Mouse (Mus musculus) hindbrain, postnatal 0 days (tissue): ENCODE data around the gene Rnase11. TPM values are rescaled to one million over a fixed set of nuclear protein-coding genes. Genes with fewer than 3 reads are reported as not detected.
"Not testable (repeated sequence)": the region's sequence is repeated elsewhere in the genome, so short reads cannot be mapped to it uniquely, and the experiment has no call there.

Experiments used
- ATAC-seq: fragments of 200-750 bp; cut with Nextera tagmentation; 2 replicates; pipeline ENCODE4 v1.8.0; 2017; ENCODE audit warnings: mild to moderate bottlenecking, moderate TSS enrichment, moderate library complexity
- DNase-seq: peaks from one replicate; pipeline ENCODE4 v3.0.0-alpha.2; 2015; ENCODE audit warnings: low spot score
- H3K27ac ChIP-seq: fragments of 300-500 bp; sonication (generic); 2 replicates; pipeline ENCODE4 v1.5.1; 2014; ENCODE audit warnings: mild to moderate bottlenecking
- H3K27me3 ChIP-seq: fragments of 300-500 bp; sonication (generic); 2 replicates; pipeline ENCODE4 v1.6.1; 2014; ENCODE audit warnings: low read length, mixed read lengths; ENCODE audit not compliant: insufficient read depth
- H3K36me3 ChIP-seq: fragments of 300-500 bp; sonication (generic); 2 replicates; pipeline ENCODE4 v1.6.1; 2014; ENCODE audit warnings: low read length, mixed read lengths; ENCODE audit not compliant: insufficient read depth
- H3K4me1 ChIP-seq: fragments of 300-500 bp; sonication (generic); 2 replicates; pipeline ENCODE4 v1.6.1; 2014; ENCODE audit warnings: antibody characterized with exemption, low read length, mixed read lengths; ENCODE audit not compliant: insufficient read depth
- H3K4me2 ChIP-seq: fragments of 300-500 bp; sonication (generic); 2 replicates; pipeline ENCODE4 v1.6.1; 2014; ENCODE audit warnings: low read depth, mild to moderate bottlenecking, low read length, moderate library complexity, mixed read lengths
- H3K4me3 ChIP-seq: fragments of 300-500 bp; sonication (generic); 2 replicates; pipeline ENCODE4 v1.5.1; 2014; ENCODE audit warnings: low read length
- H3K9ac ChIP-seq: fragments of 300-500 bp; sonication (generic); replicated peaks from 2 replicates; pipeline ENCODE4 v1.6.1; 2014; ENCODE audit warnings: mild to moderate bottlenecking, low read length, moderate library complexity, mixed read lengths
- H3K9me3 ChIP-seq: fragments of 300-500 bp; sonication (generic); 2 replicates; pipeline ENCODE4 v1.6.1; 2016; ENCODE audit warnings: low read length, mixed read lengths
- CTCF ChIP-seq: IDR thresholded peaks from 2 replicates; pipeline ENCODE4 v1.5.1; 2016; ENCODE audit warnings: antibody characterized with exemption, control low read depth, low read depth
- WGBS: fragments of 180-500 bp; shearing (Covaris S2); extraction: QIAGEN DNeasy Blood & Tissue Kit; methylation state at CpG from one replicate; pipeline ENCODE4 v1.1.7; 2014; 5-methylcytosine and 5-hydroxymethylcytosine counted together
- polyA plus RNA-seq: library from polyadenylated mRNA; unstranded; fragments of >200 nt; fragmentation: Nextera tagmentation; extraction: Ambion mirVana; gene quantifications from 2 replicates; pipeline ENCODE4 v1.2.1, GENCODE M21; 2015
- total RNA-seq: library from RNA; depleted of rRNA; stranded (reverse); fragments of >200 nt; gene quantifications from 2 replicates; pipeline ENCODE4 v1.2.3, GENCODE M21; 2014

The Rnase11 gene
- total and polyA plus RNA-seq, 2 experiments from 2014 or later, result not detected

DNA sequence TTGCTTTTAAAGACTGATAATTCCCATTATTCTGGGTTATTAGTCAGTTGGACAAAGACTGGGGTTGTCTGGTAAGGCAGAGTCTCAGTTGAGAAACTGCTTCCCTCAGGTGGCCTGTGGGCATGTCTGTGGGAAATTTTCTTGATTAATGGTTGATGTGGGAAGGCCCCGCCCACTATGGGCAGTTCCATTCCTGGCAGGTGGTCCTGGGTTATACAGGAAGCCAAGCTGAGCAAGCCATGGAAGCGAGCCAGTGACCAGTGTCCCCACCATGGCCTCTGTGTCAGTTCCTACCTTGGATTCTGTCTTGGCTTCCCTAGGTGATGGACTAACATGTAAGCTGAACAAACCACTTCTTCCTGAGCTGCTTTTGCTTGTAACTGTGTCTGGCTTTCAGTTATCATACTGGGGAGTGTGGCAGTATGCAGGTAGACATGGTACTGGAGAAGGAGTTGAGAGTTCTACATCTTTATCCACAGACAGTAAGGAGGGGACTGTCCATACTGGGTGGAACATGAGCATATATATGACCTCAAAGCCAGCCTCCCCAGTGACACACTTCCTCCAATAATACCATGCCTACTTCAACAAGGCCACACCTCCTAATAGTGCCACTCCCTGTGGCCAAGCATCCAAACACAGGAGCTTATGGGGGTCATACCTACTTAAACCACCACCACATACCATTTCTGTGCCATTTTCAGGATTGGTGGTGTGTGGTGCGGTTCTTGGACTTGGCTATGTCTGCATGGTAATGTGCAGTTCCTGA is 22.4 kb downstream of the Rnase11 start:
- H3K4me1 ChIP-seq, result no peaks in the 10 kb centered on the region
- H3K27me3 ChIP-seq, result no peaks in the 10 kb centered on the region
- no peak for DNase-seq
- no peak overlapping the region for H3K4me3 ChIP-seq
- no peak for ATAC-seq
- H3K4me2 ChIP-seq, result no peak overlapping the region
- no peak overlapping the region for H3K27ac ChIP-seq
- H3K36me3 ChIP-seq, result no peaks in the 10 kb centered on the region
- TF ChIP-seq CTCF, result no peak
- H3K9ac ChIP-seq, result no peak overlapping the region
- 64% methylated on average over 3 of the region's 3 CpGs for WGBS
- no peaks in the 10 kb centered on the region for H3K9me3 ChIP-seq

DNA sequence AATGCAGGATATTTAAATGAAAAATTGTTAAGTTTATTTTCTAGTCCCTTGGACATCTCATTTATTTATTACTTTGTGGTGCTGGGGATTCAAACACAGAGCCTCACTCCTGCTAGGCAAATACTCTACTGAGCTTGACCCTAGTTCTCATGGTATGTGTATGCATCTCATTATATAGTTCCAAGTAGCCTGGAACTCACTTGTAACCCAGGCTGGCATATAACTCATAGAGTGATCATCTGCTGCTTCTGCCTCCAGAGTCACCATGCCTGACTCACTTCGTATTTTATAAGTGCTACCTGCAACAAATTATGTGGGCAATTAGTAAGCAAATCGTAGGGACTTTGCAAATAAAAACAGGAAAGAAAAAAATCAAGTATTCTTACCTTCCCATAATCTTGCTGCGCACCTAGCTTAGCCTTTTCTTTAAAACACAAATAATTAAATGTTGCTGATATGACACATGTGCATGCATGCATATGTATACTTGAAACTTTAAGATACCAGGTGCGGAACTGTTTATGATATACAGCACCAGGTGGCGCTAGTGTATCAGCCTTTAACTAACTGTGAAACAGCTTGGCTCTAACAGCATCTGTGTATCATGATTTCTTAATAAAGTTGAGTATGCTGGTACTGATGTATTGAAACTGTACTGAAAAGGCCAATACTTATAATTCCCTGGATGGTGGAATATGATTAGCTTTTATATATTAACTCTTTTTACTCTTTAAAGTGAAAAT is 23.4 kb downstream of the Rnase11 start:
- H3K9ac ChIP-seq, result no peak overlapping the region
- no peaks in the 10 kb centered on the region for H3K4me1 ChIP-seq
- H3K27me3 ChIP-seq, result no peaks in the 10 kb centered on the region
- TF ChIP-seq CTCF, result peak; percentile 79
- H3K4me2 ChIP-seq, result no peak overlapping the region
- 39% methylated on average over 5 of the region's 5 CpGs for WGBS
- peak; percentile 84 for DNase-seq
- ATAC-seq, result peak; percentile 62; the same call in 1 of the 2 replicates
- no peak overlapping the region for H3K4me3 ChIP-seq
- no peak overlapping the region for H3K27ac ChIP-seq
- H3K36me3 ChIP-seq, result no peaks in the 10 kb centered on the region
- no peaks in the 10 kb centered on the region for H3K9me3 ChIP-seq

DNA sequence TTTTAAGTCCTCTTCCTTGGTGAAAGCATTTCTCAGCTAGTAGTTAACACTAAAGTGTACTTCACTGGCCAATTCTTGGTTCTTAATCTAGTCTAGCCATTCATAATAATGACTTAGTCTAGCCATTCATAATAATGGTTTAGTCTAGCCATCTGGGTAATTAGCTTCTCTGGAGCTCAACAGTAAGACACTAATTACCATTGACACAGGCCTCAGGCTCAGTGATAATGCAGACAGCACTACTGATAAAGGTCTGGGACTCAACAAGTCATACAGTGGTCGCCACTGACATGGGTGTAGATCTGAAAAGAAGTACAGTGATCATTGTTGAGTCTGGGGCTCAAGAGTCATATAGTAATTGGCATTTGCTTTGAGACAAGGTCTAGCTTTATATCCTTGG is 25.1 kb downstream of the Rnase11 start:
- no peak overlapping the region for H3K4me2 ChIP-seq
- no peak overlapping the region for H3K4me3 ChIP-seq
- no peak for DNase-seq
- H3K27ac ChIP-seq, result no peak overlapping the region
- H3K4me1 ChIP-seq, result no peaks in the 10 kb centered on the region
- no peaks in the 10 kb centered on the region for H3K36me3 ChIP-seq
- H3K9ac ChIP-seq, result no peak overlapping the region
- TF ChIP-seq CTCF, result no peak
- no peaks in the 10 kb centered on the region for H3K27me3 ChIP-seq
- ATAC-seq, result no peak
- H3K9me3 ChIP-seq, result no peaks in the 10 kb centered on the region
- 86% methylated on average over 1 of the region's 1 CpGs for WGBS

GRCm38 (mm10) chr14:51023457-51023856 is 26.5 kb downstream of the Rnase11 start:
- TF ChIP-seq CTCF, result no peak
- DNase-seq (no peak), ATAC-seq (no peak)
- 82% methylated on average over 4 of the region's 4 CpGs for WGBS
- no peak overlapping the region for H3K9ac ChIP-seq
- no peaks in the 10 kb centered on the region for H3K9me3 ChIP-seq
- H3K4me2 ChIP-seq, result no peak overlapping the region
- H3K4me1 ChIP-seq, result no peaks in the 10 kb centered on the region
- H3K27ac ChIP-seq, result no peak overlapping the region
- H3K4me3 ChIP-seq, result no peak overlapping the region
- H3K27me3 ChIP-seq, result no peaks in the 10 kb centered on the region
- H3K36me3 ChIP-seq, result no peaks in the 10 kb centered on the region

DNA sequence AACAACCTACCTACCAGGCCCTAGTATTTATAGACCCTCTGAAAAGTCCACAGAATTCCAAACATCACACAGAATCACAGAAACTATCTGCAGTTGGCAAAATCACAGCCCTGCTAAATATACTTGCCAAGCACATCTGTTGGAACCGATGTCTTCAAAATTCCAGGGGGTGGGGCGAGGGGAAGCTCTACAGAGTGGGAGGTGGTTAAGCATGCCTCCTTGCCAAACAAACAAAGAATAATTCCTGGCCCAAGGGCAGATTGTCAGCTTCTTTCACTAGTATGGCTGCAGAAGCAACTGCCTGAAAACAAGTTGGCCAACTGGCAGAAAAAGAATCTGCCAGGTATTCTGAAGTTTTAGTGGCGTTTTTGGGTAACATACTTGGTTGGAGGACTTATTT is 32.7 kb downstream of the Rnase11 start:
- ATAC-seq (no peak), DNase-seq (no peak)
- Histone ChIP-seq H3K27me3 (no peaks in the 10 kb centered on the region), H3K9ac (no peak overlapping the region), H3K9me3 (no peaks in the 10 kb centered on the region), H3K4me1 (no peaks in the 10 kb centered on the region), H3K4me2 (no peak overlapping the region), H3K36me3 (no peaks in the 10 kb centered on the region), H3K4me3 (no peak overlapping the region), H3K27ac (no peak overlapping the region)
- WGBS, result 66% methylated on average over 3 of the region's 3 CpGs
- no peak for TF ChIP-seq CTCF

- H3K4me2 ChIP-seq, result no peak overlapping the region
- H3K4me1 ChIP-seq, result no peaks in the 10 kb centered on the region
- DNase-seq (no peak), ATAC-seq (no peak)
- no peaks in the 10 kb centered on the region for H3K27me3 ChIP-seq
- H3K9ac ChIP-seq, result no peak overlapping the region
- no peaks in the 10 kb centered on the region for H3K9me3 ChIP-seq
- no peak for TF ChIP-seq CTCF
- no peak overlapping the region for H3K27ac ChIP-seq
- no peak overlapping the region for H3K4me3 ChIP-seq
- no peaks in the 10 kb centered on the region for H3K36me3 ChIP-seq
Observed at GRCm38 (mm10) chr14:51015780-51016179, 34.2 kb downstream of the Rnase11 start.

GRCm38 (mm10) chr14:51014724-51015123 is 35.2 kb downstream of the Rnase11 start:
- H3K27me3 ChIP-seq, H3K4me2 ChIP-seq, H3K9ac ChIP-seq, H3K4me1 ChIP-seq, DNase-seq, H3K4me3 ChIP-seq, H3K27ac ChIP-seq, H3K36me3 ChIP-seq, H3K9me3 ChIP-seq, ATAC-seq: not testable (repeated sequence)
- WGBS, result 87% methylated on average over 3 of the region's 3 CpGs
